Mouse (Mus musculus) intestine, postnatal 0 days (tissue): ENCODE data around the gene Chek2. TPM values are rescaled to one million over a fixed set of nuclear protein-coding genes. Genes with fewer than 3 reads are reported as not detected.
A peak's percentile ranks its signal among the peaks of the same experiment; 100 is the strongest.
"Not testable (repeated sequence)": the region's sequence is repeated elsewhere in the genome, so short reads cannot be mapped to it uniquely, and the experiment has no call there.

Experiments used
- ATAC-seq: fragments of 200-750 bp; cut with Nextera tagmentation; 2 replicates; pipeline ENCODE4 v1.8.0; 2017; ENCODE audit warnings: mild to moderate bottlenecking, moderate TSS enrichment, moderate library complexity
- H3K27ac ChIP-seq: fragments of 300-500 bp; sonication (generic); 2 replicates; pipeline ENCODE4 v1.5.1; 2014; ENCODE audit warnings: mild to moderate bottlenecking, low read depth, low read length, moderate library complexity
- H3K27me3 ChIP-seq: fragments of 300-500 bp; sonication (generic); replicated peaks from 2 replicates; pipeline ENCODE4 v1.6.1; 2014; ENCODE audit warnings: low read length, mixed read lengths; ENCODE audit not compliant: control insufficient read depth, insufficient read depth
- H3K36me3 ChIP-seq: fragments of 300-500 bp; sonication (generic); 2 replicates; pipeline ENCODE4 v1.6.1; 2014; ENCODE audit warnings: mild to moderate bottlenecking, moderate library complexity; ENCODE audit not compliant: control insufficient read depth, insufficient read depth
- H3K4me1 ChIP-seq: fragments of 300-500 bp; sonication (generic); replicated peaks from 2 replicates; pipeline ENCODE4 v1.6.1; 2014; ENCODE audit warnings: antibody characterized with exemption, low read length, mixed read lengths; ENCODE audit not compliant: control insufficient read depth, insufficient read depth
- H3K4me2 ChIP-seq: fragments of 300-500 bp; sonication (generic); replicated peaks from 2 replicates; pipeline ENCODE4 v1.6.1; 2014; ENCODE audit warnings: low read depth, mild to moderate bottlenecking, moderate library complexity
- H3K4me3 ChIP-seq: fragments of 300-500 bp; sonication (generic); 2 replicates; pipeline ENCODE4 v1.5.1; 2014; ENCODE audit warnings: low read depth, low read length
- H3K9ac ChIP-seq: fragments of 300-500 bp; sonication (generic); 2 replicates; pipeline ENCODE4 v1.6.1; 2014; ENCODE audit warnings: mild to moderate bottlenecking, low read depth, low read length
- H3K9me3 ChIP-seq: fragments of 300-500 bp; sonication (generic); 2 replicates; pipeline ENCODE4 v1.6.1; 2016; ENCODE audit warnings: mixed run types; ENCODE audit not compliant: control insufficient read depth
- CTCF ChIP-seq: sonication (generic); IDR thresholded peaks from 2 replicates; pipeline ENCODE4 v1.5.1; 2016; ENCODE audit warnings: low read depth, mild to moderate bottlenecking, control low read depth, antibody characterized with exemption, moderate library complexity
- WGBS: fragments of 180-500 bp; shearing (Covaris S2); extraction: QIAGEN DNeasy Blood & Tissue Kit; methylation state at CpG from one replicate; pipeline ENCODE4 v1.1.7; 2014; 5-methylcytosine and 5-hydroxymethylcytosine counted together
- polyA plus RNA-seq: library from polyadenylated mRNA; unstranded; fragments of >200 nt; fragmentation: Nextera tagmentation; extraction: Ambion mirVana; gene quantifications from 2 replicates; pipeline ENCODE4 v1.2.1, GENCODE M21; 2015

The Chek2 gene
- polyA plus RNA-seq, 1 experiment from 2014 or later = 10.5 TPM

DNA sequence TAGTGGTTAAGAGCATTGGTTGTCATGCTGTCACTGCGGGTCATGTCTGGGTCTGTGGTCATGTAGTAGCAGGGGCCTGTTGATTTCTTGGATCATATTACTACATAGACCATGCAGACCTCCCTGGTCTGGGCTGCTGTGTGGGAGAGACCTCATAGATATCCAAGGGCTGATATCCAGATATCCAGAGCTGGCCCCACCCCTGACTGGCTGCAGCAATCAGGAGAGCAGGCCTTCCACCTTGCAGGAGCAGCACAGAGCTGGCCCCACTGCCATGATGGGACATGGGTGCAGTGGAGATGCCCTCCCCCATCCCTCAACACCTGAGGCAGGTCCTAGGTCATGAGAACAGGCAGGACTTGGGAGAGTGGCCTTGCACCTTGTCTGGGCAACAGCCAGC is 35.5 kb downstream of the Chek2 start:
- no peaks in the 10 kb centered on the region for H3K9me3 ChIP-seq
- H3K9ac ChIP-seq = no peak overlapping the region
- H3K4me2 ChIP-seq = no peak overlapping the region
- ATAC-seq = no peak
- no peaks in the 10 kb centered on the region for H3K4me1 ChIP-seq
- no peak for TF ChIP-seq CTCF
- H3K27ac ChIP-seq = no peak overlapping the region
- 90% methylated on average over 1 of the region's 1 CpGs for WGBS
- peaks cover 22% of the 10 kb centered on the region for H3K36me3 ChIP-seq
- no peak overlapping the region for H3K4me3 ChIP-seq
- H3K27me3 ChIP-seq = no peaks in the 10 kb centered on the region

- no peak for TF ChIP-seq CTCF
- H3K27ac ChIP-seq = no peak overlapping the region
- H3K4me3 ChIP-seq = no peak overlapping the region
- peaks cover 6% of the 10 kb centered on the region; the same call in 1 of the 2 replicates for H3K36me3 ChIP-seq
- H3K9me3 ChIP-seq = no peaks in the 10 kb centered on the region
- no peak for ATAC-seq
- no peaks in the 10 kb centered on the region for H3K27me3 ChIP-seq
- no peak overlapping the region for H3K9ac ChIP-seq
- H3K4me1 ChIP-seq = no peaks in the 10 kb centered on the region
- WGBS = 90% methylated on average over 5 of the region's 5 CpGs
- no peak overlapping the region for H3K4me2 ChIP-seq
Observed at GRCm38 (mm10) chr5:110877666-110878505, 38.1 kb downstream of the Chek2 start.

- not testable (repeated sequence) for H3K9me3 ChIP-seq, H3K9ac ChIP-seq, H3K36me3 ChIP-seq, H3K27ac ChIP-seq, H3K4me3 ChIP-seq, ATAC-seq, H3K4me1 ChIP-seq, H3K4me2 ChIP-seq, H3K27me3 ChIP-seq
- WGBS = 97% methylated on average over 1 of the region's 1 CpGs
Observed at GRCm38 (mm10) chr5:110878526-110878925, 38.7 kb downstream of the Chek2 start.

DNA sequence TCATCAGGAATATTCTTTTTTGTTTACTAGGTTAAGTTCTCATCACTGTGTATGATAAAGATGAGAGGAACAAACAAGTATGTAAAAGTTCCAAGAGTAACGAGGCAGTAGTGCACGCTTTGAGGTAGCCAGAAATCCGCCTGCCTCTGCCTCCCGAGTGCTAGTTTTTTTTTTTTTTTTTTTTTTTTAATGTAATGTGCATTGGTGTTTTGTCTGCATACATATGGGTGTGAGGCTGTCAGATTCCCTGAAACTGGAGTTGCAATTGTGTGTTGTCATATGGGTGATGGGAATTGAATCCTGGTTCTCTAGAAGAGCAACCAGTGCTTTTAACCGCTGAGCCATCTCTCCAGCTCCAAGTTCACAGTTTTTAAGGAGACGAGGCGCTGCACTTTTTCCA is 39.3 kb downstream of the Chek2 start:
- no peak for ATAC-seq
- H3K9me3 ChIP-seq = no peaks in the 10 kb centered on the region
- TF ChIP-seq CTCF = no peak
- H3K4me2 ChIP-seq = peak overlapping the region; percentile 77
- H3K27me3 ChIP-seq = no peaks in the 10 kb centered on the region
- peak overlapping the region; percentile 75 for H3K9ac ChIP-seq
- no peaks in the 10 kb centered on the region for H3K4me1 ChIP-seq
- peak overlapping the region; percentile 30; the same call in 1 of the 2 replicates for H3K27ac ChIP-seq
- peak overlapping the region; percentile 58 for H3K4me3 ChIP-seq
- 63% methylated on average over 7 of the region's 7 CpGs for WGBS
- no peaks in the 10 kb centered on the region; the same call in 1 of the 2 replicates for H3K36me3 ChIP-seq

- no peak for TF ChIP-seq CTCF
- peak within 1 kb of the TSS; percentile 30 for H3K27ac ChIP-seq
- peak within 1 kb of the TSS; percentile 75 for H3K9ac ChIP-seq
- peak; percentile 84 for ATAC-seq
- H3K36me3 ChIP-seq = no peaks in the 10 kb centered on the region; the same call in 1 of the 2 replicates
- H3K4me3 ChIP-seq = peak within 1 kb of the TSS; percentile 58
- no peaks in the 10 kb centered on the region for H3K9me3 ChIP-seq
- WGBS = under 1% methylated on average over 83 of the region's 101 CpGs
- peak within 1 kb of the TSS; percentile 77 for H3K4me2 ChIP-seq
- H3K4me1 ChIP-seq = no peaks in the 10 kb centered on the region
- H3K27me3 ChIP-seq = no peaks in the 10 kb centered on the region
Observed at GRCm38 (mm10) chr5:110879584-110880374, 40.0 kb downstream of the Chek2 start, which contains the start of gene Ttc28. Gene Ttc28 (plus strand): TSS chr5:110879803.

GRCm38 (mm10) chr5:110888596-110888995 is 48.8 kb downstream of the Chek2 start:
- WGBS = 91% methylated on average over 4 of the region's 4 CpGs
- no peaks in the 10 kb centered on the region for H3K4me1 ChIP-seq
- H3K4me2 ChIP-seq = no peak overlapping the region
- TF ChIP-seq CTCF = no peak
- no peaks in the 10 kb centered on the region for H3K9me3 ChIP-seq
- no peak for ATAC-seq
- H3K4me3 ChIP-seq = no peak overlapping the region
- H3K9ac ChIP-seq = no peak overlapping the region
- H3K36me3 ChIP-seq = 0 out of 2 replicates have a peak, but pooled peaks cover under 1% of the 10 kb centered on the region
- H3K27ac ChIP-seq = no peak overlapping the region
- no peaks in the 10 kb centered on the region for H3K27me3 ChIP-seq
